Mouse (Mus musculus) neural tube, embryonic 11.5 days (tissue): ENCODE results near the gene Tpcn2. TPM values are rescaled to one million over a fixed set of nuclear protein-coding genes. Genes with fewer than 3 reads are reported as not detected.

ENCODE experiments used
- ATAC-seq: fragments of 200-750 bp; cut with Nextera tagmentation; 2 replicates; pipeline ENCODE4 v1.8.0; 2017; ENCODE audit warnings: moderate number of reproducible peaks, mild to moderate bottlenecking, moderate TSS enrichment, moderate library complexity; ENCODE audit not compliant: insufficient read depth, low FRiP score, low TSS enrichment
- DNase-seq: peaks from one replicate; pipeline ENCODE4 v3.0.0-alpha.2; 2015; ENCODE audit warnings: low spot score
- H3K27ac ChIP-seq: fragments of 300-500 bp; sonication (generic); 2 replicates; pipeline ENCODE4 v1.5.1; 2014; ENCODE audit warnings: low read depth, mild to moderate bottlenecking, low read length
- H3K27me3 ChIP-seq: fragments of 300-500 bp; sonication (generic); 2 replicates; pipeline ENCODE4 v1.6.1; 2014; ENCODE audit warnings: mild to moderate bottlenecking, low read length, mixed read lengths; ENCODE audit not compliant: control insufficient read depth, insufficient read depth
- H3K36me3 ChIP-seq: fragments of 300-500 bp; sonication (generic); 2 replicates; pipeline ENCODE4 v1.6.1; 2014; ENCODE audit warnings: mild to moderate bottlenecking, low read length, moderate library complexity, mixed read lengths; ENCODE audit not compliant: control insufficient read depth, insufficient read depth
- H3K4me1 ChIP-seq: fragments of 300-500 bp; sonication (generic); 2 replicates; pipeline ENCODE4 v1.6.1; 2014; ENCODE audit warnings: low read length, mixed read lengths; ENCODE audit not compliant: control insufficient read depth, insufficient read depth
- H3K4me2 ChIP-seq: fragments of 300-500 bp; sonication (generic); 2 replicates; pipeline ENCODE4 v1.6.1; 2014; ENCODE audit warnings: low read depth, mild to moderate bottlenecking, moderate library complexity
- H3K4me3 ChIP-seq: fragments of 300-500 bp; sonication (generic); 2 replicates; pipeline ENCODE4 v1.5.1; 2014; ENCODE audit warnings: low read depth, low read length
- H3K9ac ChIP-seq: fragments of 300-500 bp; sonication (generic); 2 replicates; pipeline ENCODE4 v1.6.1; 2014; ENCODE audit warnings: mild to moderate bottlenecking, low read length
- H3K9me3 ChIP-seq: fragments of 300-500 bp; sonication (generic); 2 replicates; pipeline ENCODE4 v1.6.1; 2016; ENCODE audit warnings: low read length; ENCODE audit not compliant: control insufficient read depth
- WGBS: fragments of 180-500 bp; shearing (Covaris S2); extraction: QIAGEN DNeasy Blood & Tissue Kit; methylation state at CpG from one replicate; pipeline ENCODE4 v1.1.7; 2014; 5-methylcytosine and 5-hydroxymethylcytosine counted together
- polyA plus RNA-seq: library from polyadenylated mRNA; unstranded; fragments of >200 nt; fragmentation: Nextera tagmentation; extraction: Ambion mirVana; gene quantifications from 2 replicates; pipeline ENCODE4 v1.2.1, GENCODE M21; 2014

Tpcn2 gene
- polyA plus RNA-seq, 1 experiment from 2014 or later: 1.8 TPM

DNA sequence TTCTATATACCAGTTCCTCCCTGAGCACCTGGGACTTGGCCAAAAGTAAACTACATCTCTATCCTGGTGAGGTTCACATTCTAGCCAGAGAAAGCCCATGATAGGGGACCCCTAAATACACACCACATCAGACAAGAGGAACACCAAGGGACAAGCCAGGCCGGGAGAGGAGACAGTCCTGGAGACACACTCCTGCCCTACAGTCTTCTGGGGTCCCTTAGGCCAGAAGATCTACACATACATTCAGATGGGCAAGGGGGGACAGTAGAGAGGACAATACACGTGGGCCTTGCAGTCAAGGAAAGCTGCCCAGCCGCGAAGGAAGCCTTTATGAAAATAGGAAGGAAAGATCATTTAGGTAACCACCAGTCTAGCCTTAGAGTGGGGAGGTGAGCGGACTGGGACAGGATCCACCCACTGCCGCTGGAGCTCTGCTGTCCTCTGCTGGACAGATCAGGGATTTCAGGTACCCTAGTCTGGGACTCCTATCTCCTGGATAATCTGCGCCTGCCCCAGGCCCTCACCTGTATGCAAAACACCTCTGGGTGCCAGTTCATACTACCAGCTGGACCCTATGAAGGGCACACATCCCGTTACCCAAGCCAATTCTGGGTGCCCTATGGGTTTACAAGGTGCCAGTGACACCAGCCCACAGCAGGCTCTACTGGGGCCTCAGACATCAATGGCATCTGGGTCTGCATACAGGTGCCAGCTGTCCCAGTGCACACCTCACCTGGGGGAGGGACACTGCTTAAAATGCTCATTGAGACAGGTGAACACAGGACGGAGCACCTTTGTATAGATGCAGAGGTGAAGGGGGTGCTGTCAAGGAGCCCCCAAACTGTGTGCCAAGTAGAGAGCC, 40.7 kb downstream of the Tpcn2 start:
- ATAC-seq: peak; percentile 81; the same call in 1 of the 2 replicates
- H3K27ac ChIP-seq: no peak overlapping the region
- WGBS: 24% methylated on average over 9 of the region's 9 CpGs

DNA sequence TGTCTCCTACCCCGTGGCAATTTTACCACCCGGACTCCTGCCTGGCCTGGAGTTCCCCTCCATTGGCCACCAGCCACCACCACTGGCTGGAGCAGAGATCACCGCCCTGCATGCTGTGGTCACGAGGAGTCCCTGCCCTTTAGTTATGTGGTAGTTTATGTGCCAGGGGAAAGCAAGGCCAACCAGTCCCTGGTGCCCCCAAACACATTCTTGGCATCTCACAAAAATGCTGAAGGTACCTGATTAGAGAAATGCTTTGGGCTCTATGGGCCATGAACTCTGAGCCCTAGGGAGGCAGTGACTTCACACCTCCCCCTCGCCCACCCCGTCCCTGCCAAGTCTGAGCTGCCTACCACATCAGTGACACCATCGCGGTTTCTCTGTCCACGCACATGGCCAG, 41.8 kb downstream of the Tpcn2 start:
- Histone ChIP-seq H3K4me1 (peaks cover 3% of the 10 kb centered on the region; the same call in 1 of the 2 replicates), H3K36me3 (no peaks in the 10 kb centered on the region), H3K4me2 (no peak overlapping the region), H3K4me3 (no peak overlapping the region), H3K27ac (no peak overlapping the region), H3K9ac (no peak overlapping the region), H3K9me3 (no peaks in the 10 kb centered on the region), H3K27me3 (no peaks in the 10 kb centered on the region)
- DNase-seq (no peak), ATAC-seq (no peak)
- WGBS: 85% methylated on average over 9 of the region's 9 CpGs

More for the DNA sequence above, 40.7 kb downstream of the Tpcn2 start:
- peaks cover 3% of the 10 kb centered on the region; the same call in 1 of the 2 replicates for H3K4me1 ChIP-seq
- no peak overlapping the region for H3K9ac ChIP-seq
- no peak overlapping the region for H3K4me2 ChIP-seq
- H3K36me3 ChIP-seq: no peaks in the 10 kb centered on the region
- H3K9me3 ChIP-seq: no peaks in the 10 kb centered on the region
- H3K4me3 ChIP-seq: no peak overlapping the region
- peak; percentile 82 for DNase-seq
- H3K27me3 ChIP-seq: no peaks in the 10 kb centered on the region

DNA sequence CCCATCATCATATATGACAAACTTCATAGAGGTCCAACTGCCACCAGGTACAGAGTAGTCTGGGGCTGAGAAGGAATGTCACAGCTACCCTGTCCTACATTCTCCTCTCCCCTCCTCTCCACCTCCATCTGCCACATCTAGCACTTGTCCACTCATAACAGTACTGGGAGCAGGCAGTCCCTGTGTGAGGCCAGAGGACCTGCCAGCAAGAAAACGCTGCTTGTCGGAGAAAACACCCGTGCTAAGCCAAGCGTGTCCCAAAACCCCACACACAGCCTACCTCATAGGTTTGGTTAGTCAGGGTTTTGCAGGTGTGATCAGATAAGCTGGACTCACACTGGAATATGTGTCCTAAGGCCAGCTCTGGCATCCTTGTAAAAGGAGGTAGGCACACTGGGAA, 42.9 kb downstream of the Tpcn2 start:
- H3K27ac ChIP-seq: no peak overlapping the region
- no peak for ATAC-seq
- 82% methylated on average over 4 of the region's 4 CpGs for WGBS

DNA sequence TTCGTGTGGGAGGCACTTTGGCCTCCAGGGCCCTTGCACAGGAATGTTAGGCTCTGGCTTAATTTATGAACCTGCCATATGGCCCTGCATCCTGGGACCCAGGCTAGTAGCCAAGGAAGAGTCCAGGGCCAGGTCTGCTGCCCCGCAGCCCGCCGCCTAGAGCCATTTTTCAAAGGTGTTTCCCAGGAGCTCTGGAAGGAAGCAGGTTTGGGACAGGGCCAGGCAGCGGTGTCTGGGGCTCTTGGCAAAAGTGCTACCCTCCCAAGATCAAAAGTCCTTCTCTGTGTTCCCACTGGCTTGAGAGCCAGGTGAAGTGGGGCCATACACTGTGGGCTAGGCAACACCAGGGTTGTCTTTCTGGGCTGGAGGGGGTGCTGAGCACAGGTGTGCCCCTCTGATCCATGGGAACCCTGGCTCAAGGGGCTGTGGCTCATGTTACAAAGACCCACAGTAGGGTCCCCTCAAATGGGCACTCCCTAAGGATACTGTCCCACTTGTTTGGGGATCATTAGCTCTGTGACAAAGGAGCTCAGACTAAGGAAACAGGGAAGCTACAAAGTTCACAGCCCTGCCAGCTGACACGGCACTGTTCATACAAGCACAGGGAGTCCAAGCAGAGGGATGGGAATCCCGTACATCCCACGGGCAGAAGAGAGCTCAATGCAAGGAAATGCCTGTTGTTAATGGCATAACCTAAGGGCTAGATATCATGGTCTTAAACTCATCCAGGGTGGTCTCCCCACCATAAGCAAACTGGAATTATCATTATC, 43.9 kb downstream of the Tpcn2 start:
- no peak overlapping the region for H3K9ac ChIP-seq
- no peaks in the 10 kb centered on the region for H3K36me3 ChIP-seq
- no peak overlapping the region for H3K4me2 ChIP-seq
- H3K4me3 ChIP-seq: no peak overlapping the region
- ATAC-seq: no peak
- H3K27me3 ChIP-seq: no peaks in the 10 kb centered on the region
- H3K27ac ChIP-seq: no peak overlapping the region
- WGBS: 65% methylated on average over 8 of the region's 8 CpGs
- no peaks in the 10 kb centered on the region for H3K9me3 ChIP-seq
- peaks cover 3% of the 10 kb centered on the region; the same call in 1 of the 2 replicates for H3K4me1 ChIP-seq
- DNase-seq: no peak

More for the DNA sequence above, 42.9 kb downstream of the Tpcn2 start:
- H3K4me3 ChIP-seq: no peak overlapping the region
- H3K36me3 ChIP-seq: no peaks in the 10 kb centered on the region
- DNase-seq: no peak
- no peak overlapping the region for H3K4me2 ChIP-seq
- H3K9me3 ChIP-seq: no peaks in the 10 kb centered on the region
- H3K27me3 ChIP-seq: no peaks in the 10 kb centered on the region
- peaks cover 3% of the 10 kb centered on the region; the same call in 1 of the 2 replicates for H3K4me1 ChIP-seq
- no peak overlapping the region for H3K9ac ChIP-seq

DNA sequence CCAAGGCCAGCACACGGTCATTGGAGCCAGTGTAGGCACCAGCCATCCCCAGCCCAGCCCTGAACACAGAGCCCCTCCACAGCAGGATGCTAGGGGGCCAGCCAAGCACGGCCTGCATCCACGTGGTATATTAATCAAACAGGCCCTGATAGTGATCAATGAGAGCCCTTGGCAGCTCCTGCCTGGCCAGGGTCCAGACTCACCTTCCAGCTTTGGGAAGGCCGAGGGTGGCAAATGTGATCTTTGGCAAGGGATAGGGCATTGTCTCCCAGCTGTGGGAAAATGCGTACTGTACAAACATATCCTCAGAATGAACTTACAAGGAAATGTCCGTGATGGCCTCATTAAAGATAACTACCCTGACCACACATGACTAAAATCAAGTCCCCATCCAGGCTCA, 44.7 kb downstream of the Tpcn2 start:
- no peak overlapping the region for H3K4me2 ChIP-seq
- H3K9ac ChIP-seq: no peak overlapping the region
- no peak overlapping the region for H3K4me3 ChIP-seq
- no peak overlapping the region for H3K27ac ChIP-seq
- no peaks in the 10 kb centered on the region for H3K27me3 ChIP-seq
- DNase-seq (no peak), ATAC-seq (no peak)
- H3K9me3 ChIP-seq: no peaks in the 10 kb centered on the region
- no peaks in the 10 kb centered on the region for H3K36me3 ChIP-seq
- WGBS: 69% methylated on average over 6 of the region's 6 CpGs
- peaks cover 3% of the 10 kb centered on the region; the same call in 1 of the 2 replicates for H3K4me1 ChIP-seq

DNA sequence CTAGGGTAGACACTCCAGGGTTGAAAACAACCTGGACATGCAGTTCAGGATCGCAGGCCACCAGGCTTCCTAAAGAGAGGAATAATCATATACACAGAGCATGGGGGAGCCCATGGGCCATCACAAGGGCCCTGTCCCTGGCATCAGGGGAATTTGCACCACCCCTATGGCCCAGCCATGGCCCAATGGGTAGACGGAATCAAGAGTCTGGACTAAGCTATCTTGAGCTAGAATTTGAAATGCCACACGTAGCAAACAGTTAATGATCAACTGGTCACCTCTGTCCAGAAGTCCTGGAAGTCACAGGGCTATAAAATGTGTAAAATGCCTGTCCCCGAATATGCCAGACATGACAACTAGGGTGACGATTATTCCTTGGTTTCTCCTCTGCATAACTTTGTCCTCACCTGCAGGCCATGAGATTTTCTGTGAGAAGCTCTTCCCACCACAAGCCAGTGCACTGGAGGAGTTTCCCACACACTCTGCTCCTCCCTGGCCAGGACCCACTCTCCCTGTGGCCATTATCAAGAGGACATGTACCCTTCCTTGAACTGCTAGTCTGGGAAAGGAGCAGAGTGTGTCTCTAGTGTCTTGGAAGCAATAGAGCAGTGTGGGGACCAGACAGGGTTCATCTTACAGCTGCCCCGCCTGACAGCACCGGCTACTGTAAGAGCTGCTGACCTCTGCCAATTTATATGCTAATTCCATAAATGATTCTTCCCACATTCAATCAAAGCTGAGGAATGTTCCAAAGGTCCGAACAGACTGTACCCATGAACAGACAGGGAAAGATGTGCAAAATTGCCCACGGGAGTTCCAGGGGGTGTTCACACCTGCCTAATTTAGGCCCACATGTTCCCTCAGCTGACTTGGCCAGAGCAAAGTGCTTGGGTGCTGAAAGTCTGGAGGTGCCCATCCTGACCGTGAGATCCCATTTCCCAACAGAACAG, 48.7 kb downstream of the Tpcn2 start:
- WGBS: 83% methylated on average over 10 of the region's 10 CpGs
- no peak overlapping the region for H3K27ac ChIP-seq
- no peak overlapping the region for H3K4me3 ChIP-seq
- no peaks in the 10 kb centered on the region for H3K27me3 ChIP-seq
- H3K9ac ChIP-seq: no peak overlapping the region
- no peaks in the 10 kb centered on the region for H3K9me3 ChIP-seq
- H3K4me1 ChIP-seq: peaks cover 3% of the 10 kb centered on the region; the same call in 1 of the 2 replicates
- no peak overlapping the region for H3K4me2 ChIP-seq
- H3K36me3 ChIP-seq: no peaks in the 10 kb centered on the region
- no peak for ATAC-seq
- DNase-seq: no peak

DNA sequence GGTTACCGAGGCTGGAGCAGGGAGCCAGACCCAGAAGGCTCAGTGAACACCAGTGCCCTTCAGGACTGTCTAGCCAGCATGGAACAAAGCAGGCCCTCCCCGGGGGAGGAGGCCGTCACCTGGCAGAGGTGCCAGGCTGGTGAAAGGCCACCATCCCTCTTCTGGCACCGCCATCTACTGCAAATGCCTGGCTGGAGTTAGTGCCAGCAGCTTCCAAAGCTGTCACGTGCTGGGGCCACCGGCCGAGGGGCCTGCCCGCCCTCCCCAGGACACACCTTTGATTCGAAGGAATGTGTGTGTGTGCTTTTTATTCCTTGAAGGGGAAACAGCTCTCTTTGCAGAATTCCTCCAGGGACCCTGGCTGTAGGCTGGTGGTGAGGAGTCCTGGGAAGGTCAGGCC, 52.2 kb downstream of the Tpcn2 start:
- 82% methylated on average over 9 of the region's 9 CpGs for WGBS
- H3K9ac ChIP-seq: no peak overlapping the region
- H3K4me2 ChIP-seq: no peak overlapping the region
- no peak for ATAC-seq
- H3K4me1 ChIP-seq: no peaks in the 10 kb centered on the region
- no peaks in the 10 kb centered on the region for H3K27me3 ChIP-seq
- H3K36me3 ChIP-seq: no peaks in the 10 kb centered on the region
- no peak overlapping the region for H3K27ac ChIP-seq
- DNase-seq: no peak
- H3K9me3 ChIP-seq: no peaks in the 10 kb centered on the region
- H3K4me3 ChIP-seq: no peak overlapping the region

DNA sequence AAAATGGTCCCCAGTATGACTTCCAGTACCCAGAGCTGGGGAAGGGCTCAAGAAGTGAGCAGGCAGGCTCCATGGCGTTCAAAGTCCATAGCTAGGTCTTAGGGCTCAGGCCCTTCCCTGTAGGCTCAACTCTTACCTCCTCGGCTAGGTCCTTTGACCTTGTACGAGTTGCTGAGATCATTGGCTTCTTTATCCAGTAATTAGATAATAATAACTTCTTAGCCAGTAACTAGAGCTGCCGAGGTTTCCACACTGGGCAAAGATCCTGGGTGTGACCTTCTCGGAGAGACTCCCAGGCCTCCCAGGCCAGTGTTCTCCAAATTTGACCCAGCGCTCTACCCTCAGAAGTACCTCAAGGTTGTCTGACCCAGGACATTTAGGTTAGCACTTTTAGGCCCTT, 57.2 kb downstream of the Tpcn2 start:
- DNase-seq: no peak
- Histone ChIP-seq H3K4me2 (no peak overlapping the region), H3K27me3 (no peaks in the 10 kb centered on the region), H3K9me3 (no peaks in the 10 kb centered on the region), H3K9ac (no peak overlapping the region), H3K4me3 (no peak overlapping the region), H3K36me3 (no peaks in the 10 kb centered on the region), H3K27ac (no peak overlapping the region), H3K4me1 (no peaks in the 10 kb centered on the region)
- ATAC-seq: no peak
- 86% methylated on average over 6 of the region's 6 CpGs for WGBS
